Mouse (Mus musculus) heart, embryonic 13.5 days (tissue): ENCODE data around the gene Nr3c2. TPM values are rescaled to one million over a fixed set of nuclear protein-coding genes. Genes with fewer than 3 reads are reported as not detected.

Source experiments
- ATAC-seq: fragments of 200-750 bp; cut with Nextera tagmentation; 2 replicates; pipeline ENCODE4 v1.8.0; 2017; ENCODE audit warnings: moderate TSS enrichment; ENCODE audit not compliant: insufficient number of reproducible peaks, low FRiP score, low TSS enrichment; ENCODE audit errors: extremely low read depth
- H3K27ac ChIP-seq: fragments of 300-500 bp; sonication (generic); replicated peaks from 2 replicates; pipeline ENCODE4 v1.5.1; 2015; ENCODE audit warnings: moderate library complexity, mild to moderate bottlenecking, inconsistent platforms
- H3K27me3 ChIP-seq: fragments of 300-500 bp; sonication (generic); replicated peaks from 2 replicates; pipeline ENCODE4 v1.6.1; 2015; ENCODE audit warnings: mild to moderate bottlenecking, inconsistent platforms
- H3K36me3 ChIP-seq: fragments of 300-500 bp; sonication (generic); 2 replicates; pipeline ENCODE4 v1.6.1; 2015; ENCODE audit warnings: mild to moderate bottlenecking, inconsistent platforms
- H3K4me1 ChIP-seq: fragments of 300-500 bp; sonication (generic); 2 replicates; pipeline ENCODE4 v1.6.1; 2015; ENCODE audit warnings: inconsistent platforms
- H3K4me2 ChIP-seq: fragments of 300-500 bp; sonication (generic); 2 replicates; pipeline ENCODE4 v1.6.1; 2015; ENCODE audit warnings: inconsistent platforms, mild to moderate bottlenecking, moderate library complexity
- H3K4me3 ChIP-seq: fragments of 300-500 bp; sonication (generic); 2 replicates; pipeline ENCODE4 v1.5.1; 2015; ENCODE audit warnings: moderate library complexity, mild to moderate bottlenecking, inconsistent platforms
- H3K9ac ChIP-seq: fragments of 300-500 bp; sonication (generic); 2 replicates; pipeline ENCODE4 v1.6.1; 2015; ENCODE audit warnings: inconsistent platforms, mild to moderate bottlenecking, moderate library complexity
- H3K9me3 ChIP-seq: fragments of 300-500 bp; sonication (generic); 2 replicates; pipeline ENCODE4 v1.6.1; 2016; ENCODE audit warnings: inconsistent platforms
- WGBS: fragments of 180-500 bp; shearing (Covaris S2); methylation state at CpG from one replicate; pipeline ENCODE4 v1.1.7; 2015; ENCODE audit warnings: mixed read lengths; 5-methylcytosine and 5-hydroxymethylcytosine counted together
- polyA plus RNA-seq: library from polyadenylated mRNA; unstranded; fragments of >200 nt; fragmentation: Nextera tagmentation; extraction: Ambion mirVana; gene quantifications from 2 replicates; pipeline ENCODE4 v1.2.1, GENCODE M21; 2015

Nr3c2 gene
- polyA plus RNA-seq, 1 experiment from 2014 or later: 3.2 TPM

- no peaks in the 10 kb centered on the region for H3K27me3 ChIP-seq
- H3K4me3 ChIP-seq: no peak overlapping the region
- H3K36me3 ChIP-seq: peaks cover 6% of the 10 kb centered on the region; the same call in 1 of the 2 replicates
- no peak for ATAC-seq
- no peak overlapping the region for H3K9ac ChIP-seq
- H3K9me3 ChIP-seq: peaks cover 10% of the 10 kb centered on the region
- 89% methylated on average over 12 of the region's 12 CpGs for WGBS
- no peak overlapping the region for H3K4me2 ChIP-seq
- peaks cover 7% of the 10 kb centered on the region for H3K4me1 ChIP-seq
- H3K27ac ChIP-seq: no peak overlapping the region
These were observed 389.2 kb downstream of the Nr3c2 start for GRCm38 (mm10) chr8:77288492-77288891.

GRCm38 (mm10) chr8:77292120-77292519, 392.9 kb downstream of the Nr3c2 start:
- ATAC-seq: no peak
- peaks cover 15% of the 10 kb centered on the region for H3K36me3 ChIP-seq
- no peak overlapping the region for H3K4me2 ChIP-seq
- no peak overlapping the region for H3K27ac ChIP-seq
- 76% methylated on average over 4 of the region's 4 CpGs for WGBS
- H3K4me1 ChIP-seq: peaks cover 7% of the 10 kb centered on the region; the same call in 1 of the 2 replicates
- H3K9me3 ChIP-seq: peaks cover 7% of the 10 kb centered on the region; the same call in 1 of the 2 replicates
- no peaks in the 10 kb centered on the region for H3K27me3 ChIP-seq
- H3K9ac ChIP-seq: no peak overlapping the region
- no peak overlapping the region for H3K4me3 ChIP-seq

- peaks cover 7% of the 10 kb centered on the region; the same call in 1 of the 2 replicates for H3K4me1 ChIP-seq
- peaks cover 20% of the 10 kb centered on the region for H3K36me3 ChIP-seq
- no peak overlapping the region for H3K4me2 ChIP-seq
- ATAC-seq: no peak
- peaks cover 7% of the 10 kb centered on the region; the same call in 1 of the 2 replicates for H3K9me3 ChIP-seq
- H3K27ac ChIP-seq: no peak overlapping the region
- H3K4me3 ChIP-seq: no peak overlapping the region
- no peak overlapping the region for H3K9ac ChIP-seq
- WGBS: 75% methylated on average over 11 of the region's 11 CpGs
- H3K27me3 ChIP-seq: no peaks in the 10 kb centered on the region
These were observed 393.4 kb downstream of the Nr3c2 start for GRCm38 (mm10) chr8:77292649-77293048.

- Histone ChIP-seq H3K27ac (no peak overlapping the region), H3K4me3 (no peak overlapping the region), H3K4me2 (no peak overlapping the region), H3K36me3 (peaks cover 24% of the 10 kb centered on the region), H3K27me3 (no peaks in the 10 kb centered on the region), H3K4me1 (peaks cover 3% of the 10 kb centered on the region; the same call in 1 of the 2 replicates), H3K9ac (no peak overlapping the region), H3K9me3 (peaks cover 7% of the 10 kb centered on the region; the same call in 1 of the 2 replicates)
- 86% methylated on average over 11 of the region's 11 CpGs for WGBS
- no peak for ATAC-seq
These were observed 395.4 kb downstream of the Nr3c2 start for GRCm38 (mm10) chr8:77294599-77294998.
